Mouse (Mus musculus): ENCODE measurements around the gene Ptx4.
"Not testable (repeated sequence)": the region's sequence is repeated elsewhere in the genome, so short reads cannot be mapped to it uniquely, and the experiment has no call there.

Gene Ptx4

GRCm38 (mm10) chr17:25115664-25116432 lies 4.7 kb upstream of the Ptx4 start, which contains the start of gene Telo2:
Gene Telo2, minus strand, starts transcription at chr17:25115967.
- DNase-seq (ENCODE audit: low read depth, low spot score) = peak; percentile 94

GRCm38 (mm10) chr17:25117263-25117662 lies 3.3 kb upstream of the Ptx4 start:
- no peak for DNase-seq (ENCODE audit: low read depth, low spot score)

GRCm38 (mm10) chr17:25123979-25124378 lies 3.4 kb downstream of the Ptx4 start:
- DNase-seq (ENCODE audit: low read depth, low spot score) = no peak

- DNase-seq (ENCODE audit: low read depth, low spot score) = not testable (repeated sequence)
Observed at GRCm38 (mm10) chr17:25125442-25126060, 5.0 kb downstream of the Ptx4 start.

GRCm38 (mm10) chr17:25127079-25127478 lies 6.5 kb downstream of the Ptx4 start:
- no peak for DNase-seq (ENCODE audit: low read depth, low spot score)

GRCm38 (mm10) chr17:25127681-25128080 lies 7.1 kb downstream of the Ptx4 start:
- no peak for DNase-seq (ENCODE audit: low read depth, low spot score)

GRCm38 (mm10) chr17:25130060-25130459 lies 9.5 kb downstream of the Ptx4 start:
- DNase-seq (ENCODE audit: low read depth, low spot score) = no peak

- DNase-seq (ENCODE audit: low read depth, low spot score) = peak; percentile 92
Observed at GRCm38 (mm10) chr17:25133275-25133698, 12.7 kb downstream of the Ptx4 start, which contains the start of gene Clcn7. Gene Clcn7, plus strand, starts transcription at chr17:25133391.

GRCm38 (mm10) chr17:25135622-25136021 lies 15.1 kb downstream of the Ptx4 start:
- DNase-seq (ENCODE audit: low read depth, low spot score) = no peak

GRCm38 (mm10) chr17:25138803-25139202 lies 18.2 kb downstream of the Ptx4 start:
- DNase-seq (ENCODE audit: low read depth, low spot score) = no peak

- no peak for DNase-seq (ENCODE audit: low read depth, low spot score)
Observed at GRCm38 (mm10) chr17:25139960-25140359, 19.4 kb downstream of the Ptx4 start.

GRCm38 (mm10) chr17:25162161-25162560 lies 41.6 kb downstream of the Ptx4 start, which contains the start of gene Ccdc154:
Gene Ccdc154, plus strand, starts transcription at chr17:25162461.
- no peak for DNase-seq (ENCODE audit: low read depth, low spot score)

- no peak for DNase-seq (ENCODE audit: low read depth, low spot score)
Observed at GRCm38 (mm10) chr17:25163387-25163786, 42.8 kb downstream of the Ptx4 start.

- no peak for DNase-seq (ENCODE audit: low read depth, low spot score)
Observed at GRCm38 (mm10) chr17:25164770-25165169, 44.2 kb downstream of the Ptx4 start.

- DNase-seq (ENCODE audit: low read depth, low spot score) = no peak
Observed at GRCm38 (mm10) chr17:25165970-25166671, 45.6 kb downstream of the Ptx4 start.

GRCm38 (mm10) chr17:25169706-25170105 lies 49.1 kb downstream of the Ptx4 start:
- DNase-seq (ENCODE audit: low read depth, low spot score) = no peak

GRCm38 (mm10) chr17:25172558-25172957 lies 52.0 kb downstream of the Ptx4 start:
- no peak for DNase-seq (ENCODE audit: low read depth, low spot score)
